Mouse (Mus musculus): ENCODE results near the gene Rars2. TPM values are rescaled to one million over a fixed set of nuclear protein-coding genes. Genes with fewer than 3 reads are reported as not detected.

Gene Rars2
- polyA plus RNA-seq, 1 experiment from 2014 or later = 27.4 TPM

DNA sequence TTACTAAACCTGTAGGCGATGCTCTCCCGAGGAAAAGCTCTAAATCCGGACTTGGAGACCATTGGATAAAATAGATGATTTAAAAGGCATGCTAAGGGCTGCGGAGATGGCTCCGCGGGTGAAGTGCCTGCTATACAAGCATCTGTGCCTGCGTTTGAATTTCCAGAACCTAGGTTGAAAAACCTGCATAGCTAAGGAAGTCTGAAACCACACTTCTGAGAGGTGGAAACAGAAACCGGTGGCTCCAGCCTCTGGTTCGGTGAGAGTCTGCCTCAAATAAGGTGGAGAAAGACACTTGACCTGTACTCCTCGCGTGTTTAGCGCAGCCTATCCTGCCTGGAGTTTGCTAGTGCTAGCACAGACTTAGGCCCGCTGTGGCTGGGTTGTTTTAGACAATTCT, 546 bp downstream of the Rars2 start:
- Histone ChIP-seq H3K4me2 (replicated peaks; ENCODE audit: low read depth) (peak overlapping the region; percentile 79), H3K4me3 (ENCODE audit: low read depth, low read length) (peak overlapping the region; percentile 72), H3K9me3 (ENCODE audit: control insufficient read depth) (no peaks in the 10 kb centered on the region), H3K27ac (ENCODE audit: low read depth, low read length) (peak overlapping the region; percentile 58), H3K4me1 (replicated peaks; ENCODE audit: control insufficient read depth, insufficient read depth, low read length) (peaks cover 7% of the 10 kb centered on the region), H3K27me3 (replicated peaks; ENCODE audit: control insufficient read depth, insufficient read depth, low read length) (no peaks in the 10 kb centered on the region), H3K36me3 (ENCODE audit: control insufficient read depth, insufficient read depth) (no peaks in the 10 kb centered on the region), H3K9ac (ENCODE audit: low read depth, low read length) (peak overlapping the region; percentile 64)
- under 1% methylated on average over 13 of the region's 13 CpGs for WGBS
- no peak for TF ChIP-seq CTCF (IDR thresholded peaks at IDR 0.05; ENCODE audit: low read depth)
- no peak for ATAC-seq

DNA sequence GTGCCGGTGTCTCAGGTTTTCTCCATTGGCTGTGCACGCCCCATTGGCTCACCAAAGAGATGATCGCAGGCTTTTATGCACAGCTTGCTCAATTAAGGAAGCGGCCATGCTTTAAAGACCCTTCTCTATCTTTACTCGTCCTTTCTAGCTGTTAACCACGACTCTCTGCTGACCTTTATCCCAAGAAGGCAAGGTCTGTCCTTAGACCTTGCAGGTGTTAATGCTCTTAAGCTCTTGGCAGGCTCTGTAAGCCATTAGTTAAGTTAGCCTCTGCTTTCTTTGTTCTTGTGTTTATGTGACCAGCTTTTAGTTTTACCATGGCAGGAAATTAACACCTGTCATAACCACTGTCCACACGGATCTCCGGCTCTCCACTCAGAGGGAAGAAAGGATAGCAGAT, 1.4 kb downstream of the Rars2 start:
- Histone ChIP-seq H3K9ac (ENCODE audit: low read depth, low read length) (no peak overlapping the region), H3K9me3 (ENCODE audit: control insufficient read depth) (no peaks in the 10 kb centered on the region), H3K4me1 (replicated peaks; ENCODE audit: control insufficient read depth, insufficient read depth, low read length) (peaks cover 7% of the 10 kb centered on the region), H3K27me3 (replicated peaks; ENCODE audit: control insufficient read depth, insufficient read depth, low read length) (no peaks in the 10 kb centered on the region), H3K36me3 (ENCODE audit: control insufficient read depth, insufficient read depth) (no peaks in the 10 kb centered on the region), H3K4me3 (ENCODE audit: low read depth, low read length) (peak overlapping the region; percentile 72), H3K4me2 (replicated peaks; ENCODE audit: low read depth) (peak overlapping the region; percentile 79), H3K27ac (ENCODE audit: low read depth, low read length) (0 out of 2 replicates have a peak overlapping the region, but pooled peaks have one; percentile 58)
- no peak for TF ChIP-seq CTCF (IDR thresholded peaks at IDR 0.05; ENCODE audit: low read depth)
- no peak for ATAC-seq
- 43% methylated on average over 8 of the region's 8 CpGs for WGBS

- Histone ChIP-seq H3K9me3 (ENCODE audit: control insufficient read depth) (no peaks in the 10 kb centered on the region), H3K4me2 (replicated peaks; ENCODE audit: low read depth) (no peak overlapping the region), H3K4me1 (replicated peaks; ENCODE audit: control insufficient read depth, insufficient read depth, low read length) (no peaks in the 10 kb centered on the region), H3K9ac (ENCODE audit: low read depth, low read length) (no peak overlapping the region), H3K27ac (ENCODE audit: low read depth, low read length) (no peak overlapping the region), H3K4me3 (ENCODE audit: low read depth, low read length) (no peak overlapping the region), H3K27me3 (replicated peaks; ENCODE audit: control insufficient read depth, insufficient read depth, low read length) (no peaks in the 10 kb centered on the region), H3K36me3 (ENCODE audit: control insufficient read depth, insufficient read depth) (peaks cover 32% of the 10 kb centered on the region)
- TF ChIP-seq CTCF (IDR thresholded peaks at IDR 0.05; ENCODE audit: low read depth) = no peak
- WGBS = 82% methylated on average over 4 of the region's 4 CpGs
- no peak for ATAC-seq
Observed at GRCm38 (mm10) chr4:34625556-34625955, 10.8 kb downstream of the Rars2 start.

DNA sequence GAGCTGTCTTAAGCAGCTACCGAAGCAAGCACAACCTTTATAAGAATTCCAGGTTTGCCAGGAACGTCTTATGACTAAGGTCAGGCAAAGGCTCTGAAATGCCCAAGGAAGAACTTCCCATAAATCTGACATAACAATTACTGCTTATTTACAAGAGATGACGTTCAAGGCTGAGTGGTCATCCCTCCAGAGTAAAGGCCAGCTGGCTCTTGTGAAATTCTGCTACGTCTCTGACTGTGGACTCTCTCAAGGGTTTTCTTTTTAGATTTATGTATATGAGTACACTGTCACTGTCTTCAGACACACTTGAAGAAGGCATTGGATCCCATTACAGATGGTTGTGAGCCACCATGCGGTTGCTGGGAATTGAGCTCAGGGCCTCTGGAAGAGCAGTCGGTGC, 11.6 kb downstream of the Rars2 start:
- no peak overlapping the region for H3K4me3 ChIP-seq (ENCODE audit: low read depth, low read length)
- no peaks in the 10 kb centered on the region for H3K27me3 ChIP-seq (replicated peaks; ENCODE audit: control insufficient read depth, insufficient read depth, low read length)
- H3K4me2 ChIP-seq (replicated peaks; ENCODE audit: low read depth) = no peak overlapping the region
- no peak for ATAC-seq
- peaks cover 37% of the 10 kb centered on the region for H3K36me3 ChIP-seq (ENCODE audit: control insufficient read depth, insufficient read depth)
- H3K9me3 ChIP-seq (ENCODE audit: control insufficient read depth) = no peaks in the 10 kb centered on the region
- no peak overlapping the region for H3K9ac ChIP-seq (ENCODE audit: low read depth, low read length)
- no peak overlapping the region for H3K27ac ChIP-seq (ENCODE audit: low read depth, low read length)
- TF ChIP-seq CTCF (IDR thresholded peaks at IDR 0.05; ENCODE audit: low read depth) = no peak
- no peaks in the 10 kb centered on the region for H3K4me1 ChIP-seq (replicated peaks; ENCODE audit: control insufficient read depth, insufficient read depth, low read length)
- WGBS = 81% methylated on average over 6 of the region's 6 CpGs

DNA sequence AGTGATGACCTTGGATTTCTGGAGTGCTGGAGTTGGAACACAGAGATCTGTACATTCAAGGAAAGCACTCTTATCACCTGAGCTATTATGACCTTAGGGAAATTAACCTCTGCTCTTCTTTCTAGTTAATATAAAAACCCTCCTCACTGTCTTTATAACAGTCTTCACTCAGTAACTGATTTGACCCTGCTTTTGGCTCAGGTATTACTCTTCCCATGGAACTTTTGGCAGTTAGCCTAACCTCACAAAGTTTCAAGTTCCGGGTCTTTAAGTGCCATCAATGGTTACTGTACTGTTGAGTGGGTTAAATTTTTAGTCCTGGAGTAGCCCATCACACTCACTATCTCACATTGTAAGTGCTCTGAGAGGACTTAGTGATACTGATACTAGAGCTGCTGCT, 15.2 kb downstream of the Rars2 start:
- no peak for TF ChIP-seq CTCF (IDR thresholded peaks at IDR 0.05; ENCODE audit: low read depth)
- Histone ChIP-seq H3K9ac (ENCODE audit: low read depth, low read length) (no peak overlapping the region), H3K9me3 (ENCODE audit: control insufficient read depth) (no peaks in the 10 kb centered on the region), H3K4me1 (replicated peaks; ENCODE audit: control insufficient read depth, insufficient read depth, low read length) (no peaks in the 10 kb centered on the region), H3K4me3 (ENCODE audit: low read depth, low read length) (no peak overlapping the region), H3K4me2 (replicated peaks; ENCODE audit: low read depth) (no peak overlapping the region), H3K27ac (ENCODE audit: low read depth, low read length) (no peak overlapping the region), H3K36me3 (ENCODE audit: control insufficient read depth, insufficient read depth) (peaks cover 35% of the 10 kb centered on the region), H3K27me3 (replicated peaks; ENCODE audit: control insufficient read depth, insufficient read depth, low read length) (no peaks in the 10 kb centered on the region)
- no peak for ATAC-seq
- 86% methylated on average over 1 of the region's 1 CpGs for WGBS

GRCm38 (mm10) chr4:34634129-34634528, 19.4 kb downstream of the Rars2 start:
- Histone ChIP-seq H3K4me2 (replicated peaks; ENCODE audit: low read depth) (no peak overlapping the region), H3K27me3 (replicated peaks; ENCODE audit: control insufficient read depth, insufficient read depth, low read length) (no peaks in the 10 kb centered on the region), H3K4me1 (replicated peaks; ENCODE audit: control insufficient read depth, insufficient read depth, low read length) (no peaks in the 10 kb centered on the region), H3K27ac (ENCODE audit: low read depth, low read length) (no peak overlapping the region), H3K4me3 (ENCODE audit: low read depth, low read length) (no peak overlapping the region), H3K9me3 (ENCODE audit: control insufficient read depth) (no peaks in the 10 kb centered on the region), H3K9ac (ENCODE audit: low read depth, low read length) (no peak overlapping the region), H3K36me3 (ENCODE audit: control insufficient read depth, insufficient read depth) (peaks cover 24% of the 10 kb centered on the region)
- no peak for ATAC-seq
- TF ChIP-seq CTCF (IDR thresholded peaks at IDR 0.05; ENCODE audit: low read depth) = no peak
- WGBS = 95% methylated on average over 7 of the region's 7 CpGs

GRCm38 (mm10) chr4:34636036-34636435, 21.3 kb downstream of the Rars2 start:
- no peaks in the 10 kb centered on the region for H3K4me1 ChIP-seq (replicated peaks; ENCODE audit: control insufficient read depth, insufficient read depth, low read length)
- ATAC-seq = no peak
- no peak overlapping the region for H3K9ac ChIP-seq (ENCODE audit: low read depth, low read length)
- WGBS = 77% methylated on average over 5 of the region's 5 CpGs
- no peak overlapping the region for H3K4me2 ChIP-seq (replicated peaks; ENCODE audit: low read depth)
- H3K36me3 ChIP-seq (ENCODE audit: control insufficient read depth, insufficient read depth) = peaks cover 32% of the 10 kb centered on the region
- H3K27me3 ChIP-seq (replicated peaks; ENCODE audit: control insufficient read depth, insufficient read depth, low read length) = no peaks in the 10 kb centered on the region
- no peak for TF ChIP-seq CTCF (IDR thresholded peaks at IDR 0.05; ENCODE audit: low read depth)
- H3K9me3 ChIP-seq (ENCODE audit: control insufficient read depth) = no peaks in the 10 kb centered on the region
- no peak overlapping the region for H3K4me3 ChIP-seq (ENCODE audit: low read depth, low read length)
- no peak overlapping the region for H3K27ac ChIP-seq (ENCODE audit: low read depth, low read length)

All from intestine, postnatal 0 days (tissue).